Mouse (Mus musculus): ENCODE measurements around the gene Ube2i. TPM values are rescaled to one million over a fixed set of nuclear protein-coding genes. Genes with fewer than 3 reads are reported as not detected.
A peak's percentile ranks its signal among the peaks of the same experiment; 100 is the strongest.

The Ube2i gene
- polyA plus RNA-seq, 1 experiment from 2014 or later = 579 TPM

DNA sequence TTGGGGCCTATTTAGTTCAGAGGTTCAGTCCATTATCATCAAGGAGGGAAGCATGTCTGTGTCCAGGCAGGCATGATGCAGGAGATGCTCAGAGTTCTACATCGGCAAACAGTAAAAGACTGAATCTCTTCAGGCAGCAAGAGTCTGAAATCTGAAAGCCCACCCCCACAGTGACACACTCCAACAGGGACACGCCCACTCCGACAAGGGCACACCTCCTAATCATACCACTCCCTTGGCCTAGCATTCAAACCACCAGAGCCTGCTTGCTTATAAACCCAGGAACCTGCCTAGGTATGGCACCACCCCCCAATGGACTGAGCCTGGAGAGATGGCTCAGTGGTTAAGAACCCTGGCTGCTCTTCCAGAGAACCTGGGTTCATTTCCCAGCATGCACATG lies 59.0 kb downstream of the Ube2i start:
- H3K4me2 ChIP-seq (ENCODE audit: low read length) = no peak overlapping the region
- H3K4me1 ChIP-seq (replicated peaks; ENCODE audit: control insufficient read depth, insufficient read depth, low read length) = no peaks in the 10 kb centered on the region
- 87% methylated on average over 3 of the region's 3 CpGs for WGBS
- H3K36me3 ChIP-seq (ENCODE audit: control insufficient read depth, insufficient read depth, low read length) = peaks cover 70% of the 10 kb centered on the region
- H3K27ac ChIP-seq (ENCODE audit: low read depth) = no peak overlapping the region
- H3K9me3 ChIP-seq (ENCODE audit: control insufficient read depth, low read length) = no peaks in the 10 kb centered on the region
- ATAC-seq (replicated peaks; ENCODE audit: low FRiP score, low TSS enrichment, low read depth) (no peak), DNase-seq (ENCODE audit: low spot score) (no peak)
- H3K27me3 ChIP-seq (replicated peaks; ENCODE audit: control insufficient read depth, insufficient read depth, low read length) = no peaks in the 10 kb centered on the region
- H3K9ac ChIP-seq (ENCODE audit: low read length) = no peak overlapping the region
- no peak overlapping the region for H3K4me3 ChIP-seq (ENCODE audit: low read depth, low read length)

Small RNA genes lying within 50 kb of the gene (microRNA-seq; reads per million reads assigned to microRNA genes)
- gene Mir3547 = 2.0 reads per million, percentile 22 among the genes with 10 or more reads in this experiment

Other genes starting within 250 kb of the Ube2i start
- gene Tmem204, start 191.0 kb downstream of the Ube2i start, polyA plus RNA-seq (2014; fragmentation: Nextera tagmentation; extraction: Ambion mirVana) = 23.5 and 24.2 TPM in 2 replicates
- gene Telo2, start 158.7 kb downstream of the Ube2i start, polyA plus RNA-seq (2014; fragmentation: Nextera tagmentation; extraction: Ambion mirVana) = 36.7 and 42.3 TPM in 2 replicates
- gene Ptx4, start 153.9 kb downstream of the Ube2i start, polyA plus RNA-seq (2014; fragmentation: Nextera tagmentation; extraction: Ambion mirVana) = not detected in 2 replicates
- 20.0 and 22.0 TPM in 2 replicates for gene Clcn7, start 141.2 kb downstream of the Ube2i start, polyA plus RNA-seq (2014; fragmentation: Nextera tagmentation; extraction: Ambion mirVana)
- 0.07 TPM in 2 replicates for gene Ccdc154, start 112.2 kb downstream of the Ube2i start, polyA plus RNA-seq (2014; fragmentation: Nextera tagmentation; extraction: Ambion mirVana)
- gene Gm38655, start 99.2 kb downstream of the Ube2i start, polyA plus RNA-seq (2014; fragmentation: Nextera tagmentation; extraction: Ambion mirVana) = 0.41 and 0.47 TPM in 2 replicates
- 36.9 and 37.1 TPM in 2 replicates for gene BC003965, start 90.1 kb downstream of the Ube2i start, polyA plus RNA-seq (2014; fragmentation: Nextera tagmentation; extraction: Ambion mirVana)
- gene Unkl, start 86.2 kb downstream of the Ube2i start, polyA plus RNA-seq (2014; fragmentation: Nextera tagmentation; extraction: Ambion mirVana) = 4.8 and 6.2 TPM in 2 replicates
- gene Gnptg, start 34.5 kb downstream of the Ube2i start, polyA plus RNA-seq (2014; fragmentation: Nextera tagmentation; extraction: Ambion mirVana) = 36.4 and 41.8 TPM in 2 replicates
- 45.1 and 47.4 TPM in 2 replicates for gene Tsr3, start 34.5 kb downstream of the Ube2i start, polyA plus RNA-seq (2014; fragmentation: Nextera tagmentation; extraction: Ambion mirVana)
- gene Baiap3, start 18.3 kb downstream of the Ube2i start, polyA plus RNA-seq (2014; fragmentation: Nextera tagmentation; extraction: Ambion mirVana) = 2.9 and 4.0 TPM in 2 replicates
- 0.39 TPM in 1 of 2 replicates, not detected in the other for gene Prss34, start 23.8 kb upstream of the Ube2i start, polyA plus RNA-seq (2014; fragmentation: Nextera tagmentation; extraction: Ambion mirVana)
- not detected in 2 replicates for gene Prss28, start 34.0 kb upstream of the Ube2i start, polyA plus RNA-seq (2014; fragmentation: Nextera tagmentation; extraction: Ambion mirVana)
- not detected in 2 replicates for gene Prss29, start 44.0 kb upstream of the Ube2i start, polyA plus RNA-seq (2014; fragmentation: Nextera tagmentation; extraction: Ambion mirVana)
- not detected in 2 replicates for gene Tpsab1, start 70.9 kb upstream of the Ube2i start, polyA plus RNA-seq (2014; fragmentation: Nextera tagmentation; extraction: Ambion mirVana)
- gene Tpsb2, start 91.7 kb upstream of the Ube2i start, polyA plus RNA-seq (2014; fragmentation: Nextera tagmentation; extraction: Ambion mirVana) = 0.66 and 0.89 TPM in 2 replicates
- 2.1 and 6.3 TPM in 2 replicates for gene Tpsg1, start 94.7 kb upstream of the Ube2i start, polyA plus RNA-seq (2014; fragmentation: Nextera tagmentation; extraction: Ambion mirVana)
- gene Cacna1h, start 159.2 kb upstream of the Ube2i start, polyA plus RNA-seq (2014; fragmentation: Nextera tagmentation; extraction: Ambion mirVana) = 6.6 and 7.0 TPM in 2 replicates
- 0.35 TPM in 1 of 2 replicates, not detected in the other for gene Tekt4, start 180.0 kb upstream of the Ube2i start, polyA plus RNA-seq (2014; fragmentation: Nextera tagmentation; extraction: Ambion mirVana)
- 0.19 and 0.36 TPM in 2 replicates for gene Sstr5, start 222.7 kb upstream of the Ube2i start, polyA plus RNA-seq (2014; fragmentation: Nextera tagmentation; extraction: Ambion mirVana)